In genomic region chr2:163433971-163434370, GRCm38 (mm10) we compare ENCODE assay signal across 18 mouse cellular contexts. TPM values are rescaled to one million over a fixed set of nuclear protein-coding genes. Genes with fewer than 3 reads are reported as not detected.
DNase-seq lines count a peak whose midpoint lies in the region; ATAC-seq and TF ChIP-seq lines count a peak whose summit lies in the region.
"Had no signal": no experiment of that assay in that cellular context is flagged by ENCODE, and none has a peak within 500 bp of the region (broad histone marks: within the 10 kb centered on the region; RNA-seq: fewer than 3 reads in every experiment).

No protein-coding gene starts in this region.

- no peaks in the 10 kb centered on the region for H3K36me3 ChIP-seq in hindbrain, postnatal 0 days (ENCODE audit: insufficient read depth, low read length)
- no peaks in the 10 kb centered on the region for H3K36me3 ChIP-seq in hindbrain, embryonic 14.5 days (replicated peaks; ENCODE audit: control insufficient read depth, insufficient read depth)
- H3K36me3 ChIP-seq in heart, embryonic 12.5 days: no peaks in the 10 kb centered on the region
- H3K36me3 ChIP-seq: midbrain, embryonic 15.5 days had no signal

- TF ChIP-seq POLR2A in bone marrow macrophage, adult 2 months (IDR thresholded peaks at IDR 0.05; ENCODE audit: borderline replicate concordance, low read depth, low read length): no peak

- no peak for ATAC-seq in hindbrain, postnatal 0 days
- no peak for ATAC-seq in hindbrain, embryonic 14.5 days (ENCODE audit: low FRiP score)
- ATAC-seq in heart, embryonic 12.5 days (ENCODE audit: insufficient number of reproducible peaks, low FRiP score): no peak; the same call in 1 of the 2 replicates
- ATAC-seq: forebrain, embryonic 14.5 days; midbrain, embryonic 15.5 days had no signal

- TF ChIP-seq CTCF in hindbrain, postnatal 0 days (IDR thresholded peaks at IDR 0.05; ENCODE audit: low read depth): no peak
- no peak for TF ChIP-seq CTCF in bone marrow macrophage, adult 2 months (IDR thresholded peaks at IDR 0.05; ENCODE audit: low read depth, low read length)

- H3K27ac ChIP-seq in hindbrain, postnatal 0 days: no peak overlapping the region
- no peak overlapping the region for H3K27ac ChIP-seq in hindbrain, embryonic 14.5 days
- H3K27ac ChIP-seq in bone marrow macrophage, adult 2 months (ENCODE audit: insufficient read depth, low read depth, low read length): peak overlapping the region; percentile 41; the same call in 1 of the 2 replicates
- H3K27ac ChIP-seq in heart, embryonic 12.5 days (ENCODE audit: poor library complexity, severe bottlenecking): no peak overlapping the region
- H3K27ac ChIP-seq: midbrain, embryonic 15.5 days had no signal

- H3K4me2 ChIP-seq in hindbrain, postnatal 0 days (ENCODE audit: low read depth, low read length): no peak overlapping the region
- no peak overlapping the region for H3K4me2 ChIP-seq in hindbrain, embryonic 14.5 days (replicated peaks)
- no peak overlapping the region for H3K4me2 ChIP-seq in heart, embryonic 12.5 days
- H3K4me2 ChIP-seq: liver, embryonic 11.5 days; midbrain, embryonic 15.5 days had no signal

- 19% methylated on average over 4 of the region's 4 CpGs for WGBS in hindbrain, postnatal 0 days
- WGBS in hindbrain, embryonic 14.5 days: 27% methylated on average over 4 of the region's 4 CpGs
- WGBS in heart, embryonic 12.5 days: 18% methylated on average over 4 of the region's 4 CpGs

- no peaks in the 10 kb centered on the region for H3K9me3 ChIP-seq in hindbrain, postnatal 0 days (ENCODE audit: low read length)
- H3K9me3 ChIP-seq in hindbrain, embryonic 14.5 days (ENCODE audit: control insufficient read depth, low read length): no peaks in the 10 kb centered on the region
- H3K9me3 ChIP-seq in heart, embryonic 12.5 days (replicated peaks): no peaks in the 10 kb centered on the region
- H3K9me3 ChIP-seq: midbrain, embryonic 15.5 days had no signal

- no peak overlapping the region for H3K9ac ChIP-seq in hindbrain, postnatal 0 days (replicated peaks; ENCODE audit: low read length)
- no peak overlapping the region for H3K9ac ChIP-seq in hindbrain, embryonic 14.5 days
- no peak overlapping the region for H3K9ac ChIP-seq in heart, embryonic 12.5 days
- H3K9ac ChIP-seq: midbrain, embryonic 15.5 days had no signal

- H3K4me3 ChIP-seq in hindbrain, postnatal 0 days (ENCODE audit: low read length): no peak overlapping the region
- H3K4me3 ChIP-seq in hindbrain, embryonic 14.5 days (replicated peaks; ENCODE audit: low read length): no peak overlapping the region
- H3K4me3 ChIP-seq in bone marrow macrophage, adult 2 months (ENCODE audit: insufficient read depth, low read length): no peak overlapping the region
- no peak overlapping the region for H3K4me3 ChIP-seq in heart, embryonic 12.5 days
- H3K4me3 ChIP-seq: midbrain, embryonic 15.5 days had no signal

- DNase-seq in hindbrain, postnatal 0 days (ENCODE audit: low spot score): peak; percentile 49
- no peak for DNase-seq in hindbrain, embryonic 14.5 days (ENCODE audit: low spot score)
- peak; percentile 90 to 93 for DNase-seq in cerebellum, postnatal 10 days
- DNase-seq in retina, postnatal 1 day: peak; percentile 74
- no peak for DNase-seq in lung, postnatal 4 days
- DNase-seq in left cerebral cortex, adult 8-10 months (ENCODE audit: low spot score in 2 of 2): no peak
- DNase-seq: adrenal gland, adult 8-10 months had no signal

- H3K27me3 ChIP-seq in hindbrain, postnatal 0 days (ENCODE audit: insufficient read depth, low read length): no peaks in the 10 kb centered on the region
- no peaks in the 10 kb centered on the region for H3K27me3 ChIP-seq in hindbrain, embryonic 14.5 days (ENCODE audit: control insufficient read depth, insufficient read depth, low read length)
- peaks cover 25% of the 10 kb centered on the region for H3K27me3 ChIP-seq in heart, embryonic 12.5 days (replicated peaks)
- H3K27me3 ChIP-seq: midbrain, embryonic 15.5 days had no signal

- H3K4me1 ChIP-seq in hindbrain, postnatal 0 days (ENCODE audit: insufficient read depth, low read length): no peaks in the 10 kb centered on the region; the same call in 1 of the 2 replicates
- H3K4me1 ChIP-seq in hindbrain, embryonic 14.5 days (replicated peaks; ENCODE audit: control insufficient read depth, insufficient read depth, low read length): peaks cover 6% of the 10 kb centered on the region; the same call in 1 of the 2 replicates
- peaks cover 22% of the 10 kb centered on the region for H3K4me1 ChIP-seq in bone marrow macrophage, adult 2 months (ENCODE audit: control insufficient read depth, insufficient read depth, low read length)
- H3K4me1 ChIP-seq in heart, embryonic 12.5 days (replicated peaks): peaks cover 7% of the 10 kb centered on the region

RNA-seq across cellular contexts. Expression of gene Gdap1l1, which starts 4.3 kb away (rescaled TPM):
- total RNA-seq in hindbrain, postnatal 0 days (2014; rRNA removed): 132 and 149 TPM in 2 replicates
- 120 and 123 TPM in 2 replicates for polyA plus RNA-seq in hindbrain, postnatal 0 days (2015; fragmentation: Nextera tagmentation; extraction: Ambion mirVana)
- 121 and 137 TPM in 2 replicates for polyA plus RNA-seq in hindbrain, embryonic 14.5 days (2014; fragmentation: Nextera tagmentation; extraction: Ambion mirVana)
- polyA plus RNA-seq in bone marrow macrophage, adult 2 months (2012; ENCODE audit: insufficient read depth, insufficient read length, missing spikeins): 0.63 and 0.89 TPM in 2 replicates
- 0.19 and 0.63 TPM in 2 replicates for polyA plus RNA-seq in heart, embryonic 12.5 days (2016; fragmentation: Nextera tagmentation; extraction: Ambion mirVana)
- 10 to 100 TPM; 61.0 to 66.6 (median 63.2) TPM for total RNA-seq in left cerebral cortex, adult 8-10 months (2022)
- total RNA-seq: heart, postnatal 25 days had no signal

RNA-seq across cellular contexts. Expression of gene Oser1, which starts 9.5 kb away (rescaled TPM):
- 22.9 and 29.5 TPM in 2 replicates for total RNA-seq in hindbrain, postnatal 0 days (2014; rRNA removed)
- polyA plus RNA-seq in hindbrain, postnatal 0 days (2015; fragmentation: Nextera tagmentation; extraction: Ambion mirVana): 59.6 and 60.5 TPM in 2 replicates
- polyA plus RNA-seq in hindbrain, embryonic 14.5 days (2014; fragmentation: Nextera tagmentation; extraction: Ambion mirVana): 74.8 and 78.9 TPM in 2 replicates
- polyA plus RNA-seq in bone marrow macrophage, adult 2 months (2012; ENCODE audit: insufficient read depth, insufficient read length, missing spikeins): 68.5 and 74.8 TPM in 2 replicates
- 55.3 and 57.2 TPM in 2 replicates for polyA plus RNA-seq in heart, embryonic 12.5 days (2016; fragmentation: Nextera tagmentation; extraction: Ambion mirVana)
- total RNA-seq in left cerebral cortex, adult 8-10 months (2022): 10 to 100 TPM; 21.1 to 27.5 (median 27.1) TPM

RNA-seq across cellular contexts. Expression of gene Jph2, which starts 36.2 kb away (rescaled TPM):
- total RNA-seq in hindbrain, postnatal 0 days (2014; rRNA removed): 1.2 and 1.4 TPM in 2 replicates
- 0.83 and 0.88 TPM in 2 replicates for polyA plus RNA-seq in hindbrain, postnatal 0 days (2015; fragmentation: Nextera tagmentation; extraction: Ambion mirVana)
- 0.27 and 0.37 TPM in 2 replicates for polyA plus RNA-seq in hindbrain, embryonic 14.5 days (2014; fragmentation: Nextera tagmentation; extraction: Ambion mirVana)
- not detected in 2 replicates for polyA plus RNA-seq in bone marrow macrophage, adult 2 months (2012; ENCODE audit: insufficient read depth, insufficient read length, missing spikeins)
- 62.5 and 62.7 TPM in 2 replicates for polyA plus RNA-seq in heart, embryonic 12.5 days (2016; fragmentation: Nextera tagmentation; extraction: Ambion mirVana)
- under 1 TPM; 0.49 to 0.85 (median 0.71) TPM for total RNA-seq in left cerebral cortex, adult 8-10 months (2022)

RNA-seq across cellular contexts. Expression of gene Fitm2, which starts 38.5 kb away (rescaled TPM):
- 26.5 and 33.2 TPM in 2 replicates for total RNA-seq in hindbrain, postnatal 0 days (2014; rRNA removed)
- 14.9 and 15.1 TPM in 2 replicates for polyA plus RNA-seq in hindbrain, postnatal 0 days (2015; fragmentation: Nextera tagmentation; extraction: Ambion mirVana)
- polyA plus RNA-seq in hindbrain, embryonic 14.5 days (2014; fragmentation: Nextera tagmentation; extraction: Ambion mirVana): 16.3 and 18.7 TPM in 2 replicates
- 2.0 and 2.6 TPM in 2 replicates for polyA plus RNA-seq in bone marrow macrophage, adult 2 months (2012; ENCODE audit: insufficient read depth, insufficient read length, missing spikeins)
- polyA plus RNA-seq in heart, embryonic 12.5 days (2016; fragmentation: Nextera tagmentation; extraction: Ambion mirVana): 14.2 and 15.5 TPM in 2 replicates
- 10 to 100 TPM; 16.7 to 19.4 (median 17.9) TPM for total RNA-seq in left cerebral cortex, adult 8-10 months (2022)

RNA-seq across cellular contexts. Expression of gene R3hdml, which starts 58.1 kb away (rescaled TPM):
- 0.73 and 2.1 TPM in 2 replicates for total RNA-seq in hindbrain, postnatal 0 days (2014; rRNA removed)
- polyA plus RNA-seq in hindbrain, postnatal 0 days (2015; fragmentation: Nextera tagmentation; extraction: Ambion mirVana): 1.0 TPM in 2 replicates
- 0.26 and 0.29 TPM in 2 replicates for polyA plus RNA-seq in hindbrain, embryonic 14.5 days (2014; fragmentation: Nextera tagmentation; extraction: Ambion mirVana)
- polyA plus RNA-seq in bone marrow macrophage, adult 2 months (2012; ENCODE audit: insufficient read depth, insufficient read length, missing spikeins): not detected in 2 replicates
- polyA plus RNA-seq in heart, embryonic 12.5 days (2016; fragmentation: Nextera tagmentation; extraction: Ambion mirVana): not detected in 2 replicates
- not detected for total RNA-seq in left cerebral cortex, adult 8-10 months (2022)
- total RNA-seq: adrenal gland, adult 8-10 months; gastrocnemius, adult 18-20 months; heart, postnatal 25 days; layer of hippocampus, adult 8-10 months; left cerebral cortex, postnatal 14 days had no signal
- polyA plus RNA-seq: forebrain, embryonic 14.5 days; liver, embryonic 11.5 days; lung, embryonic 16.5 days; midbrain, embryonic 15.5 days; testis, adult 2 months had no signal

Comparison
In these comparisons a context has a peak if more than half of its experiments do, and no peak if none do; other contexts are left out.
1. DNase-seq: peak in hindbrain, postnatal 0 days (single experiment), cerebellum, postnatal 10 days (2 of 2) and retina, postnatal 1 day (single experiment); none in hindbrain, embryonic 14.5 days (single experiment), lung, postnatal 4 days (0 of 2) and left cerebral cortex, adult 8-10 months (0 of 2).
2. RNA of gene Gdap1l1, which starts 4.3 kb away (polyA plus RNA-seq): 120 to 123 TPM in hindbrain, postnatal 0 days and 121 to 137 TPM in hindbrain, embryonic 14.5 days; 0.63 to 0.89 TPM in bone marrow macrophage, adult 2 months and 0.19 to 0.63 TPM in heart, embryonic 12.5 days; every median in the first group is over 10 times any median in the second.
3. RNA of gene Jph2, which starts 36.2 kb away (polyA plus RNA-seq): 62.5 to 62.7 TPM in heart, embryonic 12.5 days; 0.83 to 0.88 TPM in hindbrain, postnatal 0 days, 0.27 to 0.37 TPM in hindbrain, embryonic 14.5 days and not detected in bone marrow macrophage, adult 2 months; every median in the first group is over 10 times any median in the second.